In the genomic region with DNA sequence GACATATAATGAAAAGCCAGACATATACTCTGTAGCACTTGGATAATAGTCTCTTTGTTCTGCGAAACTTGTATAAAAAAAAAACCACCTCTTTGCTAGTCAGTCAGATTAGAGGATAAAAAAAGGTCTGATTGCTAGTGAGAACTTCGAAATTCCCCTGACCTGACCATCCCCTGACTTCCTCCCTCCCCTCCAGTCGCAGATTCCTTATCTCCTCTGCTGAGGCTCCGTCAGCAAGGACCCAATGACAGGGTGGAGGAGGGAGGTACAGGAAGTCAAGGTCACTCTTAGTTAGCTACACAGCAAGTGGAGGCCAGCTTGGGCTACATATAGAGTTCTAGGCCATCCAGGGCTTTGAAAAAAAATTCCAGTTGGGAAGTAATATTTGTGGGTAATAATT, we compare ENCODE assay signal across 25 mouse cellular contexts. TPM values are rescaled to one million over a fixed set of nuclear protein-coding genes. Genes with fewer than 3 reads are reported as not detected.
DNase-seq lines count a peak whose midpoint lies in the region; ATAC-seq and TF ChIP-seq lines count a peak whose summit lies in the region.
"Had no signal": no experiment of that assay in that cellular context is flagged by ENCODE, and none has a peak within 500 bp of the region (broad histone marks: within the 10 kb centered on the region; RNA-seq: fewer than 3 reads in every experiment).

No protein-coding gene starts in this region.

- H3K4me3 ChIP-seq in heart, embryonic 12.5 days = no peak overlapping the region
- H3K4me3 ChIP-seq in intestine, postnatal 0 days (ENCODE audit: low read depth, low read length) = no peak overlapping the region
- H3K4me3 ChIP-seq: forebrain, embryonic 15.5 days; hindbrain, embryonic 13.5 days; neural tube, embryonic 15.5 days had no signal

- no peaks in the 10 kb centered on the region for H3K9me3 ChIP-seq in heart, embryonic 12.5 days (replicated peaks)
- no peaks in the 10 kb centered on the region for H3K9me3 ChIP-seq in intestine, postnatal 0 days (ENCODE audit: control insufficient read depth)
- H3K9me3 ChIP-seq: forebrain, embryonic 15.5 days; neural tube, embryonic 15.5 days had no signal

- H3K9ac ChIP-seq in heart, embryonic 12.5 days = no peak overlapping the region
- no peak overlapping the region for H3K9ac ChIP-seq in intestine, postnatal 0 days (ENCODE audit: low read depth, low read length)
- H3K9ac ChIP-seq: forebrain, embryonic 15.5 days; hindbrain, embryonic 13.5 days; neural tube, embryonic 15.5 days had no signal

- H3K4me2 ChIP-seq in heart, embryonic 12.5 days = no peak overlapping the region
- H3K4me2 ChIP-seq in intestine, postnatal 0 days (replicated peaks; ENCODE audit: low read depth) = no peak overlapping the region
- H3K4me2 ChIP-seq: forebrain, embryonic 15.5 days; hindbrain, embryonic 13.5 days; midbrain, embryonic 11.5 days; neural tube, embryonic 15.5 days had no signal

- H3K36me3 ChIP-seq in heart, embryonic 12.5 days = no peaks in the 10 kb centered on the region
- H3K36me3 ChIP-seq in intestine, postnatal 0 days (ENCODE audit: control insufficient read depth, insufficient read depth) = peaks cover 7% of the 10 kb centered on the region; the same call in 1 of the 2 replicates
- H3K36me3 ChIP-seq: forebrain, embryonic 15.5 days; hindbrain, embryonic 13.5 days; neural tube, embryonic 15.5 days had no signal

- no peak for TF ChIP-seq CTCF in intestine, postnatal 0 days (IDR thresholded peaks at IDR 0.05; ENCODE audit: low read depth)

- peaks cover 32% of the 10 kb centered on the region for H3K4me1 ChIP-seq in heart, embryonic 12.5 days (replicated peaks)
- peaks cover under 1% of the 10 kb centered on the region; the same call in 1 of the 2 replicates for H3K4me1 ChIP-seq in intestine, postnatal 0 days (replicated peaks; ENCODE audit: control insufficient read depth, insufficient read depth, low read length)

- DNase-seq in heart, postnatal 4 days = no peak
- DNase-seq in 416B (ENCODE audit: low read depth) (peak; percentile 10), MEL-GATA-1-ER (ENCODE audit: extremely low read depth, low read depth) (peak; percentile 26)
- DNase-seq in thymus, adult 18-20 months = no peak
- no peak for DNase-seq in cerebellum, adult 11-12 months
- DNase-seq: adrenal gland, postnatal 14 days; cerebellum, adult 8-10 months; cerebellum, postnatal 36 days; heart, postnatal 14 days; kidney, postnatal 36 days; layer of hippocampus, postnatal 36 days; lung, adult 18-20 months; lung, postnatal 10 days; thymus, postnatal 4 days had no signal

- no peaks in the 10 kb centered on the region for H3K27me3 ChIP-seq in heart, embryonic 12.5 days (replicated peaks)
- no peaks in the 10 kb centered on the region for H3K27me3 ChIP-seq in intestine, postnatal 0 days (replicated peaks; ENCODE audit: control insufficient read depth, insufficient read depth, low read length)
- H3K27me3 ChIP-seq: forebrain, embryonic 15.5 days had no signal

- no peak overlapping the region; the same call in 1 of the 2 replicates for H3K27ac ChIP-seq in heart, embryonic 12.5 days (ENCODE audit: poor library complexity, severe bottlenecking)
- H3K27ac ChIP-seq in intestine, postnatal 0 days (ENCODE audit: low read depth, low read length) = no peak overlapping the region
- H3K27ac ChIP-seq: forebrain, embryonic 15.5 days; hindbrain, embryonic 13.5 days; neural tube, embryonic 15.5 days had no signal

- WGBS in heart, embryonic 12.5 days = 9% methylated on average over 4 of the region's 4 CpGs
- 19% methylated on average over 4 of the region's 4 CpGs for WGBS in intestine, postnatal 0 days

- peak; percentile 66; the same call in 1 of the 2 replicates for ATAC-seq in heart, embryonic 12.5 days (ENCODE audit: insufficient number of reproducible peaks, low FRiP score)
- ATAC-seq in intestine, postnatal 0 days = 0 out of 2 replicates have a peak, but pooled peaks have one; percentile 39
- ATAC-seq: forebrain, embryonic 15.5 days had no signal

RNA-seq across cellular contexts. Expression of a gene that starts 9.0 kb away (rescaled TPM):
- 0.17 and 0.37 TPM in 2 replicates for polyA plus RNA-seq in heart, embryonic 12.5 days (2016; fragmentation: Nextera tagmentation; extraction: Ambion mirVana)
- under 1 TPM in 1 of 2 experiments, not detected in 1; 0.36 TPM for total RNA-seq in heart, postnatal 4 days (2021)
- polyA plus RNA-seq in intestine, postnatal 0 days (2015; fragmentation: Nextera tagmentation; extraction: Ambion mirVana) = 1.7 and 1.9 TPM in 2 replicates
- total RNA-seq: gastrocnemius, adult 8-10 months had no signal

RNA-seq across cellular contexts. Expression of a gene that starts 25.9 kb away (rescaled TPM):
- not detected in 2 replicates for polyA plus RNA-seq in heart, embryonic 12.5 days (2016; fragmentation: Nextera tagmentation; extraction: Ambion mirVana)
- total RNA-seq in heart, postnatal 4 days (2021) = not detected
- 0.21 and 0.27 TPM in 2 replicates for polyA plus RNA-seq in intestine, postnatal 0 days (2015; fragmentation: Nextera tagmentation; extraction: Ambion mirVana)
- total RNA-seq: adrenal gland, postnatal 14 days; gastrocnemius, adult 8-10 months; heart, postnatal 14 days; layer of hippocampus, adult 8-10 months had no signal
- polyA plus RNA-seq: forebrain, embryonic 15.5 days; hindbrain, embryonic 13.5 days; kidney, embryonic 14.5 days; limb, embryonic 11.5 days; liver, adult 2 months; midbrain, embryonic 11.5 days; neural tube, embryonic 15.5 days had no signal

RNA-seq across cellular contexts. Expression of a gene that starts 41.3 kb away (rescaled TPM):
- polyA plus RNA-seq in heart, embryonic 12.5 days (2016; fragmentation: Nextera tagmentation; extraction: Ambion mirVana) = 6.7 and 9.7 TPM in 2 replicates
- 10 to 100 TPM; 21.0 to 21.4 TPM for total RNA-seq in heart, postnatal 4 days (2021)
- polyA plus RNA-seq in intestine, postnatal 0 days (2015; fragmentation: Nextera tagmentation; extraction: Ambion mirVana) = 476 and 488 TPM in 2 replicates

Comparison
In these comparisons a context has a peak if more than half of its experiments do, and no peak if none do; other contexts are left out.
1. DNase-seq: peak in 416B (single experiment) and MEL-GATA-1-ER (single experiment); none in heart, postnatal 4 days (single experiment), thymus, adult 18-20 months (0 of 2) and cerebellum, adult 11-12 months (single experiment).
2. RNA of a gene that starts 41.3 kb away (polyA plus RNA-seq): 476 to 488 TPM in intestine, postnatal 0 days; 6.7 to 9.7 TPM in heart, embryonic 12.5 days; every median in the first group is over 10 times any median in the second.